Mouse (Mus musculus) liver, embryonic 13.5 days (tissue): ENCODE measurements at regions not wholly inside any gene's neighbourhood (a gene's known extent, or its start where the extent isn't known, plus 50 kb on each side); places are given as distances from the start of the nearest gene placed in this dataset.

ENCODE experiments used
- ATAC-seq: fragments of 200-750 bp; cut with Nextera tagmentation; 2 replicates; pipeline ENCODE4 v1.8.0; 2017; ENCODE audit warnings: low read depth, mild to moderate bottlenecking, moderate number of reproducible peaks, moderate library complexity
- DNase-seq: peaks from one replicate; pipeline ENCODE4 v3.0.0; 2022
- H3K27ac ChIP-seq: fragments of 300-500 bp; sonication (generic); 2 replicates; pipeline ENCODE4 v1.5.1; 2015; ENCODE audit warnings: moderate library complexity, mild to moderate bottlenecking, inconsistent platforms
- H3K27me3 ChIP-seq: fragments of 300-500 bp; sonication (generic); 2 replicates; pipeline ENCODE4 v1.6.1; 2015; ENCODE audit warnings: mild to moderate bottlenecking, inconsistent platforms
- H3K36me3 ChIP-seq: fragments of 300-500 bp; sonication (generic); 2 replicates; pipeline ENCODE4 v1.6.1; 2015; ENCODE audit warnings: mild to moderate bottlenecking, inconsistent platforms
- H3K4me1 ChIP-seq: fragments of 300-500 bp; sonication (generic); replicated peaks from 2 replicates; pipeline ENCODE4 v1.6.1; 2015; ENCODE audit warnings: inconsistent platforms
- H3K4me2 ChIP-seq: fragments of 300-500 bp; sonication (generic); 2 replicates; pipeline ENCODE4 v1.6.1; 2015; ENCODE audit warnings: inconsistent platforms, mild to moderate bottlenecking, moderate library complexity
- H3K4me3 ChIP-seq: fragments of 300-500 bp; sonication (generic); replicated peaks from 2 replicates; pipeline ENCODE4 v1.5.1; 2015; ENCODE audit warnings: mild to moderate bottlenecking, inconsistent platforms
- H3K9ac ChIP-seq: fragments of 300-500 bp; sonication (generic); 2 replicates; pipeline ENCODE4 v1.6.1; 2015; ENCODE audit warnings: mild to moderate bottlenecking, inconsistent platforms
- H3K9me3 ChIP-seq: fragments of 300-500 bp; sonication (generic); replicated peaks from 2 replicates; pipeline ENCODE4 v1.6.1; 2016; ENCODE audit warnings: inconsistent platforms
- WGBS: fragments of 180-500 bp; shearing (Covaris S2); methylation state at CpG from one replicate; pipeline ENCODE4 v1.1.7; 2015; ENCODE audit not compliant: insufficient replicate concordance; 5-methylcytosine and 5-hydroxymethylcytosine counted together

GRCm38 (mm10) chr6:36175112-36175511, 212.8 kb upstream of the Chrm2 start:
- DNase-seq (no peak), ATAC-seq (0 out of 2 replicates have a peak, but pooled peaks have one; percentile 43)
- Histone ChIP-seq H3K9me3 (no peaks in the 10 kb centered on the region), H3K27ac (no peak overlapping the region), H3K9ac (no peak overlapping the region), H3K27me3 (no peaks in the 10 kb centered on the region), H3K36me3 (no peaks in the 10 kb centered on the region), H3K4me1 (no peaks in the 10 kb centered on the region), H3K4me3 (no peak overlapping the region), H3K4me2 (no peak overlapping the region)
- WGBS, result 59% methylated on average over 3 of the region's 3 CpGs

DNA sequence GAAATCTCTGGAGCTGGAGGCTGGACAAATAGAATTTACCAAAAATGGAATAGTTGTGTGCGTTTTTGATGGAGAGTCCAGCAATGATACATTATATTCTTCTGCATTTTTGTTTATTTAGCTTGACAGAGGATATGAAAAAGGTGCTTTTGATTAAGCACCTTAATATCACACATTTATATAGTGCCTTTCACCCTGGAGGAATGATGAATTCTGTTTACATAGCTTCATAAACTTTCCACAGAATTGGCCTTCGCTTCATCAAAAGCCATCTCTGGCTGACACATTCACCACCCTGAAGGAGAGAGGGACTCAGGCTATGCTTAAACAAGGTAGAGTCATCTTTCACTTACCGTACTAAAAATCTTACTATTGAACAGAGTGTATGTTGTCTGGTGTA, 208.0 kb upstream of the Chrm2 start:
- no peak for ATAC-seq
- H3K4me2 ChIP-seq, result no peak overlapping the region
- H3K27ac ChIP-seq, result no peak overlapping the region
- H3K36me3 ChIP-seq, result no peaks in the 10 kb centered on the region
- 64% methylated on average over 3 of the region's 3 CpGs for WGBS
- DNase-seq, result no peak
- no peak overlapping the region for H3K9ac ChIP-seq
- H3K27me3 ChIP-seq, result no peaks in the 10 kb centered on the region
- no peaks in the 10 kb centered on the region for H3K4me1 ChIP-seq
- H3K9me3 ChIP-seq, result no peaks in the 10 kb centered on the region
- no peak overlapping the region for H3K4me3 ChIP-seq

GRCm38 (mm10) chr6:36182698-36183097, 205.2 kb upstream of the Chrm2 start:
- Histone ChIP-seq H3K27me3 (no peaks in the 10 kb centered on the region), H3K4me1 (no peaks in the 10 kb centered on the region), H3K9ac (no peak overlapping the region), H3K36me3 (no peaks in the 10 kb centered on the region), H3K27ac (no peak overlapping the region), H3K4me3 (no peak overlapping the region), H3K9me3 (no peaks in the 10 kb centered on the region), H3K4me2 (no peak overlapping the region)
- DNase-seq, result no peak
- 24% methylated on average over 1 of the region's 1 CpGs for WGBS
- ATAC-seq, result no peak

DNA sequence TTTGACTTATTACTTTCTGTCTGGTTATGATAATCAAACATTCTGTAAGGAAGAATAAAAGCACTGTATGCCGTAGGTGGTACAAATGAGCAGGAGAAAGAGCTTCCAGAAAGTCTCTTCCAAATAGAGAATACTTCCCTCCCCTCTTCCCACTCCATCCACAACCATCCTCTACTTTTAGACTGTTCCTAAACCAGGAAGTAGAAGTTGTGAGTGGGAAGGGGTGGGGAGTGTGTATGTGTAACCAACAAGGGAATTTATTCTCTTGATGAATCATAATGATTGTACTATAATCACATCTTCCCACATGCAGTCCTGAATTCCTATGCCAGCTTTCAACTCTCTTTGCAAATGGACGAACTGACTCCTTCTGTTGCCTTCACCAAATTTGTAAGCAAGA, 181.2 kb upstream of the Chrm2 start:
- no peaks in the 10 kb centered on the region for H3K4me1 ChIP-seq
- H3K27me3 ChIP-seq, result no peaks in the 10 kb centered on the region
- no peaks in the 10 kb centered on the region for H3K9me3 ChIP-seq
- H3K4me3 ChIP-seq, result no peak overlapping the region
- H3K36me3 ChIP-seq, result no peaks in the 10 kb centered on the region
- WGBS, result 55% methylated on average over 2 of the region's 2 CpGs
- no peak overlapping the region for H3K27ac ChIP-seq
- DNase-seq (no peak), ATAC-seq (no peak)
- no peak overlapping the region for H3K9ac ChIP-seq
- H3K4me2 ChIP-seq, result no peak overlapping the region

DNA sequence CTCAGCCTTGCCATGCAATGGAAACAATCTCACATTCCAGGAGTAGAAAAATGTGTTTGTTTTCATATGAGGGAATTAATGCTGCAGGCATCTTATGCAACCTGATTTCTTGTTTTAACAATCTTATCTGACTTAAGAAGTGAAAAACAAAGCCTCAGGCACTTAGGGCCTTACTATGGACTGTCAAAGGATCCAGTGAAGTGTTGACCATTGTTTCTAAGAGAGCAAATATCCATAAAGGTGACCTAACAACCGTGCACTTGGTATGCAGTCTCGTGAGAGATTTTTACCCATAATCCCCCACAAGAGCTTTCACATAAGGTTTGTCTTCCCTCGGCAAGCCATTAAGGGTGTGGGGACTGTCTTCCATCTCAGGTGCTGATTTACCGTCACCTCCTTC, 166.6 kb upstream of the Chrm2 start:
- Histone ChIP-seq H3K27ac (no peak overlapping the region), H3K4me2 (no peak overlapping the region), H3K4me3 (no peak overlapping the region), H3K9ac (no peak overlapping the region), H3K9me3 (no peaks in the 10 kb centered on the region), H3K4me1 (no peaks in the 10 kb centered on the region), H3K27me3 (no peaks in the 10 kb centered on the region), H3K36me3 (no peaks in the 10 kb centered on the region)
- 73% methylated on average over 4 of the region's 4 CpGs for WGBS
- DNase-seq (no peak), ATAC-seq (no peak)

- DNase-seq (no peak), ATAC-seq (no peak)
- Histone ChIP-seq H3K4me3 (no peak overlapping the region), H3K9ac (no peak overlapping the region), H3K27me3 (no peaks in the 10 kb centered on the region), H3K9me3 (no peaks in the 10 kb centered on the region), H3K4me1 (no peaks in the 10 kb centered on the region), H3K4me2 (no peak overlapping the region), H3K27ac (no peak overlapping the region), H3K36me3 (no peaks in the 10 kb centered on the region)
- 49% methylated on average over 1 of the region's 1 CpGs for WGBS
These were observed 153.4 kb upstream of the Chrm2 start for GRCm38 (mm10) chr6:36234438-36234837.

- ATAC-seq (no peak), DNase-seq (no peak)
- H3K27ac ChIP-seq, result no peak overlapping the region
- H3K9me3 ChIP-seq, result no peaks in the 10 kb centered on the region
- no peaks in the 10 kb centered on the region for H3K36me3 ChIP-seq
- H3K9ac ChIP-seq, result no peak overlapping the region
- no peaks in the 10 kb centered on the region for H3K4me1 ChIP-seq
- WGBS, result 43% methylated on average over 3 of the region's 3 CpGs
- H3K4me2 ChIP-seq, result no peak overlapping the region
- H3K27me3 ChIP-seq, result no peaks in the 10 kb centered on the region
- H3K4me3 ChIP-seq, result no peak overlapping the region
These were observed 140.9 kb upstream of the Chrm2 start for GRCm38 (mm10) chr6:36247027-36247426.

DNA sequence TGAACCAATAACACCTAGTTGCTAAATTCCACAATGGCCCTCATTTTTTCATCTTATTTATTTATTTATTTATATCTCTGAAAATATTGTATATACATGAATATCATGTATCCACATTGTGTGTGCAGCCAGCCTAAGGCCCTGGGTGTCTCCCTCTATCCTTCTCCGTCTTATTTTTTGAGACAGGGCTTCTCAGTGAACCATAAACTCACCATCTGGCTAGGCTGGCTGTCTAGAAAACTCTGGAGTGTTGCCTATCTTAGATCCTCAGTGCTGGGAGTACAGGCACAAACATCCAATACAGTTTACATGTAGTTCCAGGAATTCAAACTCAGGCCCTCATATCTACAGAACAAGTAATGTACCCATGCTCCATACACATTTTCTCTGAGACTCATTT, 139.7 kb upstream of the Chrm2 start:
- Histone ChIP-seq H3K4me2 (no peak overlapping the region), H3K4me3 (no peak overlapping the region), H3K27me3 (no peaks in the 10 kb centered on the region), H3K9ac (no peak overlapping the region), H3K4me1 (no peaks in the 10 kb centered on the region), H3K9me3 (no peaks in the 10 kb centered on the region), H3K36me3 (no peaks in the 10 kb centered on the region), H3K27ac (no peak overlapping the region)
- no peak for DNase-seq
- ATAC-seq, result no peak
- 43% methylated on average over 1 of the region's 1 CpGs for WGBS

- no peak for DNase-seq
- no peaks in the 10 kb centered on the region for H3K9me3 ChIP-seq
- H3K27me3 ChIP-seq, result no peaks in the 10 kb centered on the region
- H3K4me1 ChIP-seq, result no peaks in the 10 kb centered on the region
- H3K27ac ChIP-seq, result no peak overlapping the region
- WGBS, result 22% methylated on average over 4 of the region's 4 CpGs
- no peak overlapping the region for H3K4me2 ChIP-seq
- H3K36me3 ChIP-seq, result no peaks in the 10 kb centered on the region
- no peak overlapping the region for H3K9ac ChIP-seq
- ATAC-seq, result no peak
- H3K4me3 ChIP-seq, result no peak overlapping the region
These were observed 138.8 kb upstream of the Chrm2 start for GRCm38 (mm10) chr6:36249047-36249446.

DNA sequence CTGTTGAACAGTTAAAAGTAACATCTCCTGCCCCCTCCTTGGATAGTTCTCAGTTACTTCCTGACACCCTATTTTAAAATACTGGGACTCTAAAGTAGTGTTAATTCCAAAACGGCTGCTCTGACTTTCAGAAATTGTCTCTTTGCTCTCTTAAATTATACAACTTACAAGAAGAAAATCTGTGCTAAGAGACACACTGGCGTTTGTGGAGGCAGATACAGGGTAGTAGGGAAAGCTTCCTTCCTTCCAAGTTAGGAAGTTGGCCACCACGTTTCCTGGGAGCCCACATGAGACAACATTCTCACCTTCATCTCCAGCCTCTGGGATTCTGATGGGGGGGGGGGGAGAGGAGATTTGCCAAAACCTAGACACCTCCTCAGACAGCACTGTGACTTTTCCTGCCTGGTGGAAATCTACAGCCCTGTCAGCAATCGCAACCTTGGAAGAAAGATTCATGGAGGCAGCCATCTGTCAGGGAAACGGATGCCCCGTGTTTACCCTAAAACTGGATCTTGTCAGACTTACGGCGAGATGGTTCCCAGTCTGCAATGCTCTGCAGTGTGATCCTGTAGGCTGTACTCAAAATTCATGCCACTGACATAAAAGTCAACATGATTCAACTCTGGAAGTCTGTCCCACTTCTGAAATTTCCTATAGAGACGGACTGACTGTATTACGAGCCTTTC, 121.0 kb upstream of the Chrm2 start:
- H3K27ac ChIP-seq, result no peak overlapping the region
- no peaks in the 10 kb centered on the region for H3K9me3 ChIP-seq
- no peaks in the 10 kb centered on the region for H3K27me3 ChIP-seq
- no peaks in the 10 kb centered on the region for H3K4me1 ChIP-seq
- WGBS, result 70% methylated on average over 10 of the region's 10 CpGs
- H3K36me3 ChIP-seq, result no peaks in the 10 kb centered on the region
- DNase-seq, result no peak
- no peak overlapping the region for H3K4me2 ChIP-seq
- no peak overlapping the region for H3K9ac ChIP-seq
- no peak overlapping the region for H3K4me3 ChIP-seq
- no peak for ATAC-seq

DNA sequence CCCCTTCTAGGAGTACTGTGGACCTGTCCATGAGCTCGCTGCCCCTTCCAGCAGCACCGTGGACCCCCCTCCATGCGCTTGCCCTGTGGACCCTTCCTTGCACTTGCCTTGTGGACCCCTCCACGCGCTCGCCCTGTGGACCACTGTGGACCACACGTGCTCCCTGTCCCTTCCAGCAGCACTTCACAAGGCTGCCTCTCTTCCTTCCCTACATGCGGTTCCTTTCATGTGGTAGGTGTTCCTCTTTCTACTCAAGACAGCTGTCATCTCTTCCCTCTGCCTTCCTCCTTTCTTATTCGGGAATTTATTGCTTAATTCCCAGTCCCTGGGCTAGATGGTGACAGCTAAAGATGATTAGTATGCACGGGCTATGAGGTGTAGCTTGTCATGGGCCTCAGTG, 101.2 kb upstream of the Chrm2 start:
- Histone ChIP-seq H3K27ac (no peak overlapping the region), H3K4me3 (no peak overlapping the region), H3K4me1 (no peaks in the 10 kb centered on the region), H3K27me3 (no peaks in the 10 kb centered on the region), H3K4me2 (no peak overlapping the region), H3K9me3 (no peaks in the 10 kb centered on the region), H3K36me3 (no peaks in the 10 kb centered on the region), H3K9ac (no peak overlapping the region)
- ATAC-seq (no peak), DNase-seq (no peak)
- 41% methylated on average over 10 of the region's 10 CpGs for WGBS

DNA sequence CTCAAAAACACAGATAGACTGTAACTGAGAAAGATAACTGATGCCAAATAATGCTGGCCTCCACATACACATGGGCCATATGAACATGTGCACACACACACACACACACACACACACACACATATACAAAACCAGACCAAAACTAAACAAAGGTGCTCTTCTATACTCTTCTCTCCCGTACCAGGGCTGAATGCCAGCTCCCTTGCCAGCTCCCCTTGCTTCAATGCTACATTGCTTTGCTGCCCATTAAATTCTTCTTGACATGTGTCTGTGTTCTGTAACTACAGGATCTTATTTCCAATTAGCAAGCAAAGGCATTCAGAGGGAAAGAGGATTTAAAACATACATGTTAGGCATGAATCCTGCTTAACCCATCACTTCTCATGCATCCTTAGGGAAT, 74.3 kb upstream of the Chrm2 start:
- 76% methylated on average over 1 of the region's 1 CpGs for WGBS

More for the DNA sequence above, 74.3 kb upstream of the Chrm2 start:
- Histone ChIP-seq H3K36me3 (no peaks in the 10 kb centered on the region), H3K4me3 (no peak overlapping the region), H3K9ac (no peak overlapping the region), H3K27ac (no peak overlapping the region), H3K9me3 (no peaks in the 10 kb centered on the region), H3K4me1 (no peaks in the 10 kb centered on the region), H3K27me3 (no peaks in the 10 kb centered on the region), H3K4me2 (no peak overlapping the region)
- DNase-seq, result no peak
- ATAC-seq, result no peak
